Mouse (Mus musculus) liver, embryonic 14.5 days (tissue): ENCODE measurements around the gene Plekhj1.

Experiments used
- CTCF ChIP-seq: IDR thresholded peaks from 2 replicates; pipeline ENCODE4 v1.5.1; 2016; ENCODE audit warnings: antibody characterized with exemption, low read depth, control low read depth
- EP300 ChIP-seq: IDR thresholded peaks from 2 replicates; pipeline ENCODE4 v1.6.1; 2016; ENCODE audit warnings: antibody characterized with exemption, low read depth

DNA sequence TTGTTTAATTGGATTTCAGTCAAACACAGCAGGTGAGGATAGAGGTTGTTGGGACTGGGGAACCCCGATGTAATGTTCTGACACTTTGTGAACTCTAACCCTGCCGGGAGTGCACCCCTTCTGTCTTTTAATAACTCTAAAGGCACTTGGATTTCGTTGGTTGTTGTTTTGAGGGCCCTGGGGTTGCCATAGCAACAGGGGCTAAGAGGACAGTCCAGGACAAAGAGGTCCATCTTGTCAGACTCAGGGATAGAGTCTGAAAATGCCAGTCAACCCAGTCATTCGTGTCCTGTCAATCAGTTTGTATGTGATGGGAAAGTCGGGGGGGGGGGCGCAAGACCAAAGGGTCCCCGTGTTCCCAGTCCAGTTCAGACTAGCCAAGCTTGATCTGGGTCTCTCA, 34.4 kb upstream of the Plekhj1 start:
- no peak for TF ChIP-seq CTCF
- TF ChIP-seq EP300, result no peak
